Mouse (Mus musculus): Measurements from ENCODE around the gene Gatad1.
"Not testable (repeated sequence)": the region's sequence is repeated elsewhere in the genome, so short reads cannot be mapped to it uniquely, and the experiment has no call there.

Gatad1 gene

DNA sequence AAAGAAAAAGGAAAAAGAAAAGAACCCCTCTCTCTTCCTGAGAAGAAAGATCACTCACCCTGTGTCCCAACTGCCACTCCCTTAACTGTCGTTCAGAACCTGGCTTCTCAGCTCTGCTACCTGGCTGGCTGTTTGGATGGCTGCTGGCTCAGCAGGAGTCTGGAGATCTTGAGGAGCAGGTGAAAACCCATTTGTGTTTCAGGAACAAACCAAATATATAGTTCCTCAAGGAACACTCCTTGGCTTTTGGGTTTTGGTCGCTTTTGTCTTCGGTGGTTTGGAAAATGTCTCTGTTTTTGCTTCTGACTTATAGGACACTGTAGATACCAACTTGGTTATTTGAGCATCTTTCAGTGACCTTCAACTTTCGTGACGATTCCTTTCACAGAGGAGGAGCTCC, at the start of gene Gatad1:
Gene Gatad1, minus strand, starts transcription at position 101 of the 400 bp plus-strand sequence.
- DNase-seq (ENCODE audit: inconsistent ontology term), result no peak

DNA sequence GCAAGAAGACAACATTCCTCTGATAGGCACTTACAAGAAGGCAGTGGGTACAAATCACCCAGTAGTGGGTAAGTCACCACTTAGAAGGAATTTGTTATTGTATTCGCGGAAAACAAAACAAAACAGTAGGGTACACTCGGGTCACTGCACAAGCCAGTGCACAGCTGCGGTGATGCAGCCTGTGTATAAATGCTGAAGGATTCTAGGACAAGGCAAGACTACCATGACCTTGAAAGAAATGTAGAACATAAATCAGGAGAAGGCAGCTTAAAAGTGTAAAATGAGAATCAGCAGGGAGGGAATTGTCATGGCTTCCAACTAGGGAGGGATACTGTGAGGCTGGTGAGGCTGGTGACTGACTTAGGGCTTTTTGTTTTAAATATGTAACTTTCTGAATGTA, 45.2 kb upstream of the Gatad1 start:
- DNase-seq (ENCODE audit: inconsistent ontology term), result no peak

DNA sequence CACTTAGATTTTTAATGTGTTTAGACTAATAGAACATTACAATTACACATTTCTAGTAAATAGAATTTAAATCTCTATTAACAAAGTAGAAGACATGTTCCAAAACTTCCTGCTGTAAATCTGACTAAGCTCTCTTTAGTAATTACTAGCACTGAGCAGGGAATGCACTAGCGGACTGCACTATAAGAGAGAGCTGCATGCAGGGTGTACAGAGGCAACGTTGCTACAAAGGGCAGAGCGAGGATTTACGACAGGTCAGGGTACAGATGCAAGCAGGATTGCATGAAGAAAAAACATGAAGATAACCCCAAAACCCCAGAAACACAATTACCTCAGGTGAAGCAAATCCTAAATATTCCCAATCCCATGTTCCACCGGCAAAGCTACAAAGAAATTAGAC, 43.0 kb upstream of the Gatad1 start:
- no peak for DNase-seq (ENCODE audit: inconsistent ontology term)

DNA sequence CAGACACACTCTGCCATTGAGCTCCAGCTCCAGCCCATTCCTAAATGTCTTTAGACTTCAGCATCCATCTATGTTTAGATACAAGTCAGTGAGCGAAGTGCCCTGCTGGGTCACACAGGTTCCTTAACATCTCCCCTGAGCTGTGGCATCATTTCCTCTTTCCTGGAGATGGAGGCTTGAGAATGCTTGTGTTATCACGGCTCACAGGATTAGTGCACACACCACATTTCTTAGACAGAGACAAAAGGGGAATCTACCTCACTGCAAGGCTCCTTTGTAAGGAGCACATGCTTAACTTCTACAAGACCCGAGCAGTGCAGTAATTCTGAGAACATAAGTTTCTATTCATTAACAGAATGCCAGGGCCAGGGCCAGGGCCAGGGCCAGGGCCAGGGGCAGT, 39.0 kb upstream of the Gatad1 start:
- no peak for DNase-seq (ENCODE audit: inconsistent ontology term)

DNA sequence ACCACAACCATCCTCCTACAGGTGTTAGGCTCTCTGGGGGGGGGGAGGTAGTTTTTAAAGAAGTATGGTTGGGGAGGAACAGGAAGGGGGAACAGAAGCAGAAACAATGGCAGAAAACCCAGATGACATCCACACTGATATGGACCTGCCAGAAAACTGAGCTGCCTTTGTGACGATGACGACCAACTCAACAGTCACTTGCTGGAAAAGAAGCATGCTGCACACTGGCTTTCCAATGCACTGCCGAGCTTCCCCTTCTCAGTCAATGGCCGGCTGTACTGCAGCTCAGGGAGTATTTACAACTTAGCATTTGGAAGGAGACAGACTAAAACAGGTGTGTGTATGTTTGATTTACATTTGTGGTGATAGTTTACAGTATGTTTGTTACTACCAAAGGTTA, 38.2 kb upstream of the Gatad1 start:
- DNase-seq (ENCODE audit: inconsistent ontology term), result no peak

DNA sequence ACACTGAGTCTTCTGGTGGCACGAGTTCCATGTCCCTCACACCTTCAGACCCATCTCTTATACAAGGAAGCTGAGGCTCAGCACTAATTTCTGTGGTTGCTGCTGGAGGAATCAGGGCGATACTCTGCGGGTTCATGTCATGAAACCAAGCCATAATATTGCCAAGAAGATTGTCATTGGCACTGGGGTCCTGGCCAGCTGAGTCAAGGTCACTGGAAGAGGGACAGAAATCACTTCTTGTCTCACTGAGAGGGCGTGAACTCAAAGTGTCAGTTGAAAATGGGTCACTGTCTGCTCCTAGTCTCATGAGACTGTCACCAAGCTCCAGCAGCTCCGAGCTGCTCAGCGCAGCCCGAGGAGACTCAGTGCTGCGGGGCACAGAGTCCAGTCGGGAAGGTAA, 36.0 kb upstream of the Gatad1 start:
- no peak for DNase-seq (ENCODE audit: inconsistent ontology term)

DNA sequence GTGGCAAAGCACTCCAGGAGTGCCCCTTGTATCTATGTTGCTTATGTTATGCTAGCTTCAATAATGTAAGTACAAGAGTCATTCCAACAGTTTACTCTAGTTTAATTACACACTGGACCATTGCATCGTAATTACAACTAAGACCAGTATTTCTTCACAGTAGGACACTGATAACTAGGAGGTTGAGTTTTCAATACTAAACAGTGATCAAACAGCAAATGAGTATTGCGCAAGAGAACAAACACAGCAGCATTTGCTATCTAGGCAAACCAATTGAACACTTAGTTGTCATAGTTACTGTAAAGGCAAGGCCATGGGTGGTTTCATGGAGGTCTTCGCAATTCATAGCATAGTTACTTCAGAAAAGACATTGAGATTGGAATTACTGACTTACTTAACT, 34.3 kb upstream of the Gatad1 start:
- DNase-seq (ENCODE audit: inconsistent ontology term), result no peak

DNA sequence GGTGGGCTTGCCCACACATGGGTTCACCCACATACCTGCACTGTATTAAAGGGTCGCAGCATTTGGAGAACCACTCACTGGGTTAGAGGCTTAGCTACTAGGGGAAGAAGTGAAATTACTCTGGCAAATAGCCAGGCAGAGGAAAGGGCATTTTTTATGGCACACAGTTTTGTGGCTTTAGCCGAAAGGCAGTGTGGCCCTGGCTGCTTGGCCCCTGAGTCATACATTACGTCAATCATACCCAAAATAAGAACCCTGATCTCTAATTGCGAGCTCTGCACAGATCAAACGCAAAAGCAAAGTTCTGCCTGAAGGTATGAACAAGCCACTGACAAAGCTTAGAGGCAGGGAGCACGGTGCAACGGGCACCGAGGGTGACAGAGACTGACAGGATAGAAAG, 31.3 kb upstream of the Gatad1 start:
- DNase-seq (ENCODE audit: inconsistent ontology term), result peak; percentile 16

DNA sequence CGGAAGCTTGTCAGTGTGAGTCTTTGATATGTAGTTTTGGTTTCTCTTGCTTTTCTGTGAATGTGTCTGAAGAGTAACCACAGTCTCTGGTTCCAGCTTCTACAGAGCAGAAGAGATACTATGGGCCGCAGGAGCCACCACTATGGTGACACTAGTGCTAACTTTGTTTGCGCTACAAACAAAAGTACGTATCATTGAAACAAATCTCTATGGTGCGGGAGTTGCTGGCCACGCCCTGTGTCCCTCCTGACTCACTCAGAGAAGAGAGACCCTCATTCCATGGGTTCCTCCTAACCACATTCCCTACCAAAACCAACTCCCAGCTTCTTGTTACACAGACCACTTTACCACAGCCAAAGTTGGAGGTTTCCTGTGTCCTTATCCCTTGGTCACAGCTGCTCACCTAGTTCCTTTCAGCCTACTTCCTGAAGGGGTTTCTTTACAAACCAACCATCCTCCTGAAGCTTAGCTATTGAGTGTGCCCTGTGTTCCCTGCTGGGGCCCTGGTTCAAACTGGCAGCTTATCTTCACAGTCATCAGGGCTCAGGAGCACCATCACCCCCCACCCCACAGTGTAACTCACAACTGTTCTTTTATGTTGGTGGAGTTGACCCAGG, 13.1 kb upstream of the Gatad1 start:
- no peak for DNase-seq (ENCODE audit: inconsistent ontology term)

DNA sequence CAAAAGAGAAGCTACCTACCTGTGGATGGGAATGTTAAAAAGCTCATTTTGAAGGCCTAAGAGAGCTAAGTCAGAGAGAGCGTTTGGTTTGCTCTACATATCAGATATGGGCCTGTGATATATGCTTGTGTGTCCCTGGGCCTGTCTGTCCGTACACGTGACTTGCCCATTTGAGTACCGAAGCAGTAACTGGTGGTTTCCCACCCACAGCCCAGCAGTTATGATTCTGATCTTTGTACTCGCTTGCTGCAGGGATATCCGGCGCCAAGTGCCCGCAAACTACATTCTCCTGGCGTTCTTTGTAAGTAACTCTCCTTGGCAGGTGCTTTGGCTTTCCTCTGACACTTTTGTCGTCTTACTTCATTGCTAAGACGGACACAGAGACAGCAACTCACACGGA, 9.6 kb upstream of the Gatad1 start:
- no peak for DNase-seq (ENCODE audit: inconsistent ontology term)

DNA sequence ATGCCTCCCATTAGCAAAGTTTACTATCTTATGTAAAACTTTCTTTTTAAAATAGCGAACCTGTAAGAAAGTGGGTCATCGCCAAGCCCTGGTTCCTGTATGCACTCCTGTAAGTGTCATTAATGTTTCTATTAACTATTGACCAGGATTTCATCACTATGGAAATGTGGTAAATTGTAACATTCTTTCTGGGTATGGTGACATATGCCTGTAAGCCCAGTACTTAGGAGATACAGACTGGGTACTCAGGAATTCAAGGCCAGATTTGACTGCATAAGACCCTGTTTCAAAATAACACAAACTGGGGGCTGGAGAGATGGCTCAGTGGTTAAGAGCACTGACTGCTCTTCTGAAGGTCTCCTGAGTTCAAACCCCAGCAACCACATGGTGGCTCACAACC, 8.2 kb upstream of the Gatad1 start:
- DNase-seq (ENCODE audit: inconsistent ontology term), result no peak

DNA sequence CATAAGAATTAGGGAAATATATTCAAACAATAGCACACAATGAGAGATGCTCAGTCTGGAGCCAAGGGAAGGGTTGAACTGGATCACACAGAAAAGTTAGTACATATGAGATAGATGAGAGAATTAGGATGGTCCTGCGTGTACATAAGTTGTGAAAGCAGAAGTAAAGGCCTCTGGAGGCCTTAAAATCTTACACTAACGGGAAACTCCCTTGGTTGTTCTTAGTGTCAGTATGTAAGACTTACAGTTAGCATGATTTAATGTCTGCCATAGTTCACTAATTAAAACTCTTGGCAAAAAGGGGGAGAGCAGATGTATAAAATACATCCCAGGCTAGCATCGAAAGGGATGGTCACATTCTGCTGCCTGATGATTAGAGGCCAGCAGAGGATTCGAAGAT, 3.2 kb downstream of the Gatad1 start:
- DNase-seq (ENCODE audit: inconsistent ontology term), result no peak

DNA sequence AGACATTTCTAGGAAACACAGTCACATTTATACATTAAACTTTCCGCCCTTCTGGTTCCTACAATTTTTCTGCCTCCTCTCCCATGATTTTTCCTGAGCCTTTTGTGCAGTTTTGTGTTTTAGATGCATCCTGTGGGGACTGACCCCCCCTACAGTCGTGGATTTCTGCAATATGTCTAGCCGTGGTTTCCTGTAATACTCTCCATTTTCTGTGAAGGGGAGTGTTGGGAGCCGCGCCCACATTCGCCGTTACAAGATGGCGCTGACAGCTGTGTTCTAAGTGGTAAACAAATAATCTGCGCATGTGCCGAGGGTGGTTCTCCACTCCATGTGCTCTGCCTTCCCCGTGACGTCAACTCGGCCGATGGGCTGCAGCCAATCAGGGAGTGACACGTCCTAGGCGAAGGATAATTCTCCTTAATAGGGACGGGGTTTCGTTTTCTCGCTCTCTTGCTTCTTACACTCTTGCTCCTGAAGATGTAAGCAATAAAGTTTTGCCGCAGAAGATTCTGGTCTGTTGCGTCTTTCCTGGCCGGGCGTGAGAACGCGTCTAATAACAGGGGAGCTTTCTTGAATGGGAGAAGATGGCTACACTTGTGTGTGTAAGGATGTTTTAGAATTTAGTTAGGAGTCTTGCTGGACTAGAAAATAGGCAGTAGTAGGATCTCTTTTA, 3.9 kb downstream of the Gatad1 start:
- DNase-seq (ENCODE audit: inconsistent ontology term), result not testable (repeated sequence)

DNA sequence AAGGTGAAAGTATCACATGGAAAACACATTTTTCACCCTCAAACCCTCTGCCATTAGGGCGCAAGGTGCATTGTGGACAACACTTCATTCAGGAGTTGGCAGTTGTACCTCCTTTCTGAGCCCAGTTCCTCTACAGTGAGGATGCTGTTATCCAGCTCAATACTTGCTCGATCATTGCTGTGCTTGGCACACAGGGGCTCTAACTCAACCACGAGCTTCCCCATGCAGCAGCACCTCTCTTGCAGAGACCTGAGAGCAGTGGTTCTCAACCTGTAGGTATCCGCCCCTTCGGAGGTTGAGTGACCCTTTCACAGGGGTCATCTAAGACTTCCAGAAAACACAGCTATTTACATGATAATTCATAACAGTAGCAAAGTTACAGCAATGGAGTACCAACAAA, 5.4 kb downstream of the Gatad1 start:
- no peak for DNase-seq (ENCODE audit: inconsistent ontology term)

DNA sequence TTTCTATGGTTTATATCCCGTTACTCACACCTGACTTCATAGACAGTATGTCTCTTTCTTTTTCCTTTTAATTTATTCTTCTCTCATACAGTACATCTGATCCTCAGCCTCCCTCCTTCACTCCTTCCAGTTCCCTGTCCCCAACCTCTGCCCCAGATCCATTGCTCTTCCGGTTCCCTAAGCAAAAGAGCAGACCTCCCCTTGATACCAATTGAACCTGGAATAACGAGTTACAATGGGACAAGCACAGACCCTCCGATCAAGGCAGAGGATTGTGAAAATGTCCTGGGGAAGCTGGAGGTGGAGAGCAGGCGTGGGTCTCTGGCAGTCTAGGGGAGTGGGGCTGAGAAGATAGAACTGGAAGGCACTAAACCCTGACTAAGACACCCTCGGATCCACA, 6.1 kb downstream of the Gatad1 start, which contains the start of gene Tmbim7:
Gene Tmbim7, plus strand, starts transcription at position 301 of the 400 bp plus-strand sequence.
- DNase-seq (ENCODE audit: inconsistent ontology term), result no peak

DNA sequence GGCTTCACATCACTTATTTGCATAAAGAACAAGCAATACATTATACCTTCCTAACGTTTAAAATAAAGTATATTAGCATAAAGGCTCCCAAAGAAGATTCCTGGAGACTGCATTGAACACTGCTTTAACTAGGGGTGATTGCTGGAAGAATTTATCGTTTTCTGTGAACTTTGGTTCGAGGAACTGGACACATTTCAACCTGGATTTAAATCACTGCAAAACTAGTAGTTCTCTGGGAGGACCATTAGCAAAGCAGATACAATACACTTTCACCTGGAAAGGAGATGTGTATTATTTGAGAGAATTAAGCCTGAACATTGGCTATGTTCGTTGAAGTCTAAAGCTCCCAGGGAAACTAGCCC, 8.2 kb downstream of the Gatad1 start:
- DNase-seq (ENCODE audit: inconsistent ontology term), result no peak

DNA sequence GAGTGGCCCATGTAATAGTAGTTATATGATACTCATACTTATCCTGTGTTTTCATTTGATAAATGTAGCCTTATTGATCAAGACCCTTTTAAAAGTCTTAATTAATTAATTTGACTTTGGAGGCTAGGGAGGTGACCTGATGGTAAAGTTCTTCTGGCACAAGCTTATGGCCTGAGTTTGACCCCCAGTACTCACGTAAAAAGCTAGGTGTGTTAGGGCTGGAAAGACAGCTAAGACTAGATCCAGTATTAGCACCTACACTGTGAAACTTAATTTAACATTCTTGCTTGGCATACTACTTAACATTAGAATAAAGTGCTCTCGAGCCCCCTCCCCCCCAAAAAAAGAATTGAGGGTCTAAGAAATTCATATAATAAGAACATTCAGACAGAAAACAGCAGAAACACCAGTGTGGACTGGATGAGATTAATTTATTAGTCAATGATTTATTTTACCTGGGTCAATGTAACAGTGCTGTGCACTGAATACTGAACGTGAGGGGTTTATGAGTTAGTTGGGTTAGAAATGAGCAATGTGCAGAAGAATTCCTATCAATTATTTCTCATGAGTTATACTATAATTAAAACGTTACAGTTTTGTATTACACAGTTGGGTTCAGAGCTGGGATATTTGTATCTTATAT, 8.7 kb downstream of the Gatad1 start:
- no peak for DNase-seq (ENCODE audit: inconsistent ontology term)

DNA sequence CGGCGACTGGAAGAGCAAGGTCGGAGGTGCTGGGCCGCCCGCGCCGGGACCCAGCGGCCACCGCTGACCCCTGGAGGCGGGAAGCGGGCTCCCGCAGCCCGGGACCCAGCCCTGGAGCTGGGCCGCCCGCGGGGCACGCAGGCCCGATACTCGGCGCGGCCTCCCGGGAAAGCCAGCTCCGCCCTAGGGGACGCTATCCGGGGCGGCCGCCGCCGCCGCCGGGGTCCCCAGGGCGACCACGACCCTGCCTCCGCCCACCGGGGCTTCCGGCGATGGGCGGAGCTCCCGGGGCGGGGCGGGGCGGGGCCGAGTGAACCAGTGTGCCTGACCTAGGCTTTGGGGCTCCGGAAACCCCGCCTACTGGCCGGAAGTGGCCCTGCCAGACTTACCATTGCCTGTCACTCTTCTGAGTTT, 9.3 kb downstream of the Gatad1 start:
- peak; percentile 93 for DNase-seq (ENCODE audit: inconsistent ontology term)

DNA sequence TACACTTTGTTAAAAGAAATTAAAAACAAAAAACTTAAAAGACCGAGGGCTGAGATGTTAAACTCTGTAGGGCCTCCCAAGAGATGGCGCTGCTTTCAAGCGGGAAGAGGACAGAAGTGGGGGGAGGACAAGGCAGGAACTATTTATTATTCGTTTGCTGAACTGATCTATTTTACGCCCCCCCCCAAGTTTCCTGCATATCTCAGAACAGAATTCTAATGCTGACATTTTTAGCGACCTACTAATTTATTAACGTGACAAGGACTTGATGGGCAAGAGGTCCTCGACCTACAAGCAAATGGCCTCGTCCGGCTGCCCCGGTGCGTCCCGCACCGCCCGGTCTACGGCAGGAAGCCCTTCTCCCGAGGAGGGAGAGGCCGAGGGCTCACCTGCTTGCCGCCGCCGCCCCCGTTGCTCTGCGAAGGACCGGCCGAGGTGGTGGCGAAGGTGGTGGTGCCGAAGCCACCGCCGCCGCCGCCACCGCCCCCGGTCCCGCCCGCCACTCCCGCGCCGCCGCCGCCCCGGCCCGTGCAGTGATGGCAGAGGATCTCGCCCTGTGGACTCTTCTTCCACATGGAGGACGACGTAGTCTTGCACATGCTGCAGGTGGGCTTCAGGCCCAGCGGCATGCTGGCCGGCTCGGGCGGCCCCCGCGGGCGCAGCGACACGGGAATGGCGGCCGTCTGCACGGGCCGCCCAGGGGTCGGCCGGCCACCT, 9.8 kb downstream of the Gatad1 start:
- DNase-seq (ENCODE audit: inconsistent ontology term), result peak; percentile 53

DNA sequence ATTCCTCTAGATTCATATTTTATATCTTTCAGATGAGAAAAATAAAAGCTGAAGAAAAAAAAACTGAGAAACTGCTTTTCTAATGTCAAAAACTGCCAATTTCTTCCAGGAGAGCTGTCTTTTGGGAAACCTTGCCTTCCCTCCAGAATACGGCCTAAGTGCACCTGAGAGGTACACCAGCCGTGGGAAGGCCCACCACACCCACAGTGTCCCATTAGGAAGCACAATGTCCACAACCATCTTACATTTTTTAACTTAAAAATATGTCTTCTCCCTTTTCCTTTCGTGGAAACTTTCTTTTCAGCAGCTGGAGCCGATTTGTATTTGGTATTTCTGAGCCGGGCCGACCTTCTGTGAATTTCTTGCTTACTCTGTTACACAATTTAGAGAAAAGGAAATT, 10.4 kb downstream of the Gatad1 start:
- no peak for DNase-seq (ENCODE audit: inconsistent ontology term)

DNA sequence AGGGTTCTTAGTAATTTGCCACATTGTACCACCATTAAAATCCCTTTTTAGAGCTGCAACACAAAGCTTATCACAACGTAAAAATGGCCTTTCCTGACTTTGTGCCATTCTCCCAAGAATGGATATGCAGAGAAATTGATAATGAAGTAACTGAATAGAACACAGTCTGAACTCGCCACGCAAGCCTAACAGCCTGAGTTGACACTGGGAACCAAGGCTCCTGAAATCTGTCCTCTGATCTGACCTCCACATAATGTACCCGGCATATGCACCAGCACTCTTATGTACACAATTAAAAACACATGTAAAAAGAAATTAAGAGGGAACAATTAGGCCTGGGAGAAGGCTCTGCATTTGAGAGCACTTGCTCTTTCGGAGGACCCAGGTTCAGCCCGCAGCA, 11.7 kb downstream of the Gatad1 start:
- no peak for DNase-seq (ENCODE audit: inconsistent ontology term)

DNA sequence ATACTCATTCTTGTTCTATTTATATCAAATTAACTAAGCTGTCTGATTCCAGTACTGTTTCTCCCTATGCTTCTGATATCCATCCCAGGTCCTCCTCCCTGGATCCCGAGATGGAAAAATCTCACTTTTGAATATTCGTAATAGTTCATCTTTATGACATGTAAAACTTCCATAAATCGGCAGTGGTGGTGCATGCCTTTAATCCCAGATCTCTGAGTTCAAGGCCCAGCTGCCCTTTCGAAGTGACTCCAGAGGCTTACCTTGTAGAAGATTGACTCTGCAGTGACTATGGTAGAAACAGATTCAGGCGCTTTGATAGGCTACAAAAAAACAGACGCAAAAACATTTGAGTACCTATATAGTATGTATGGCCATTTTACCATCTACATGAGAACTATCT, 12.4 kb downstream of the Gatad1 start:
- DNase-seq (ENCODE audit: inconsistent ontology term), result no peak

DNA sequence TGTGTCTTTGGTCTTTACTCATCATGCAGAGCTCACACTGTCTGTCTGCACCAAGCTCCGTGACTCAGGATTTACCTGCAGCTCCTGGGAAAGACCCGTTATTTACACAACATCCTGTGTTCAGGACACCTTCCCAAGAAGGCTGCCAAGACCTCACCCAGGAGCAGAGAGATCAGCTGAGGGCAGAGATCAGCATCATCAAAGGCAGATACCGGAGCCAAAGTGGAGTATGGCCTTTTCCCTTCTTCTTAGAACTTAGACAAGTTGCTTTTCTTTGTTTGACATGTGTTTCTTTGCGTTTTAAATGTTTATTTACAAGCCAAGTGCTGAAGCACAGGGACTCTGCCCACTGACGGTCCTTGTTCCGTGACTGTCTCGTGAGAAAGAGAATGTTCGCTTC, 21.7 kb downstream of the Gatad1 start:
- no peak for DNase-seq (ENCODE audit: inconsistent ontology term)

Data from Muller cell, postnatal 12 days (primary cell).